Mouse (Mus musculus) liver, adult 2 months (tissue): ENCODE results near the gene Plekha1. TPM values are rescaled to one million over a fixed set of nuclear protein-coding genes. Genes with fewer than 3 reads are reported as not detected.

ENCODE experiments used
- DNase-seq: peaks from one replicate; pipeline ENCODE4 v3.0.0-alpha.2; 2011; ENCODE audit warnings: low read depth, low spot score; ENCODE audit errors: extremely low read depth
- H3K27ac ChIP-seq: fragments of 200-500 bp; replicated peaks from 2 replicates; pipeline ENCODE4 v1.5.1; 2012; ENCODE audit warnings: low read depth, mild to moderate bottlenecking, control low read depth, inconsistent platforms, low read length; ENCODE audit not compliant: insufficient read depth
- H3K27me3 ChIP-seq: fragments of 200-500 bp; 2 replicates; pipeline ENCODE4 v1.6.1; 2012; ENCODE audit warnings: mild to moderate bottlenecking, moderate library complexity, low read length, inconsistent platforms; ENCODE audit not compliant: control insufficient read depth, insufficient read depth
- H3K36me3 ChIP-seq: fragments of 200-500 bp; 2 replicates; pipeline ENCODE4 v1.6.1; 2012; ENCODE audit warnings: low read length, inconsistent platforms; ENCODE audit not compliant: control insufficient read depth, insufficient read depth
- H3K4me1 ChIP-seq: fragments of 200-500 bp; 2 replicates; pipeline ENCODE4 v1.6.1; 2011; ENCODE audit warnings: low read length; ENCODE audit not compliant: control insufficient read depth, insufficient read depth
- H3K4me3 ChIP-seq: fragments of 200-500 bp; 2 replicates; pipeline ENCODE4 v1.5.1; 2011; ENCODE audit warnings: low read depth, mild to moderate bottlenecking, control low read depth, low read length, moderate library complexity; ENCODE audit not compliant: insufficient read depth
- H3K79me2 ChIP-seq: fragments of 200-500 bp; 2 replicates; pipeline ENCODE4 v1.6.1; 2012; ENCODE audit warnings: inconsistent platforms, mild to moderate bottlenecking, low read length, moderate library complexity; ENCODE audit not compliant: control insufficient read depth, insufficient read depth
- H3K9ac ChIP-seq: fragments of 200-500 bp; 2 replicates; pipeline ENCODE4 v1.6.1; 2012; ENCODE audit warnings: low read depth, mild to moderate bottlenecking, control low read depth, inconsistent platforms, low read length
- CTCF ChIP-seq: fragments of 200-500 bp; IDR thresholded peaks from 2 replicates; pipeline ENCODE4 v1.5.1; 2011; ENCODE audit warnings: low read depth, low read length, control low read depth
- POLR2A ChIP-seq: fragments of 200-500 bp; IDR thresholded peaks from 2 replicates; pipeline ENCODE4 v1.6.1; 2011; ENCODE audit warnings: low read length, control low read depth; ENCODE audit not compliant: insufficient read depth; ENCODE audit errors: extremely low read depth
- WGBS: fragments of 180-500 bp; shearing (Covaris S2); methylation state at CpG from one replicate; pipeline ENCODE4 v1.1.7; 2018; 5-methylcytosine and 5-hydroxymethylcytosine counted together
- polyA plus RNA-seq: library from polyadenylated mRNA; depleted of rRNA; stranded (reverse); fragments of >200 nt; gene quantifications from 2 replicates; pipeline ENCODE4 v1.2.3, GENCODE M21; 2012
- total RNA-seq: library from RNA; depleted of rRNA; stranded (reverse); fragments of >200 nt; gene quantifications from 2 replicates; pipeline ENCODE4 v1.2.3, GENCODE M21; 2014

Plekha1 gene
- total and polyA plus RNA-seq, 2 experiments: 5.6 to 7.0 TPM

- WGBS: 43% methylated on average over 3 of the region's 3 CpGs
- Histone ChIP-seq H3K9ac (no peak overlapping the region), H3K79me2 (no peaks in the 10 kb centered on the region), H3K27me3 (no peaks in the 10 kb centered on the region), H3K36me3 (no peaks in the 10 kb centered on the region), H3K4me1 (peaks cover 3% of the 10 kb centered on the region; the same call in 1 of the 2 replicates), H3K27ac (no peak overlapping the region), H3K4me3 (no peak overlapping the region)
- TF ChIP-seq CTCF (peak; percentile 55), POLR2A (no peak)
- peak; percentile 53 for DNase-seq
Measured at GRCm38 (mm10) chr7:130827431-130827830, 38.1 kb upstream of the Plekha1 start.

DNA sequence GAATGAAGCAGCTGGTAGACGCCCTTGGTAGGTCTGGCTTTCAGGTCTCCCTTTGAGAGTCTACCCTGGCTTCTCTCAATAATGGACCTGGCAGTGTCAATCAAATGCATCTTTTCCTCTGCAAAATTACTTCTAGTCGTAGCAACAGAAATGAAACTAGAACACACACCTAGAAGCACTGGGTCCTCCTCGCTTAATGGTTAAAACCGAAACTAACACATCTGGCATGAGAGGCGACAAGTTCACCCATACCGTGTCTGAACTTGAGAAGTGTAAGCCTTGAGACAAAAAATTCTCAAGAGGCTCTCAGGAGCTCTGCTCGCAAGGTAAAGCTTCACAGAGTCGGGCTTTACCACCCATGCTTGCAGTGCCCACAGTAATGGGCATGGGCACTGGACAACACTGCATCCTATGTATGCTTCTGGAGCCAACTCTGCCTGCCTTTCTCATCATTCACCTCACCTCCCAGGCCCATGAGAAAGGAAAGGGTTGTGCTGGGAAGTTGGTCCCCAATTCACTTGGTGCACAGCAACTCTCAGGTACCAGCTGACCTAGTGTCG lies 37.6 kb upstream of the Plekha1 start:
- H3K9ac ChIP-seq: no peak overlapping the region
- no peaks in the 10 kb centered on the region for H3K27me3 ChIP-seq
- TF ChIP-seq CTCF (no peak), POLR2A (no peak)
- DNase-seq: no peak
- 89% methylated on average over 9 of the region's 9 CpGs for WGBS
- H3K27ac ChIP-seq: no peak overlapping the region
- no peaks in the 10 kb centered on the region for H3K36me3 ChIP-seq
- H3K4me3 ChIP-seq: no peak overlapping the region
- H3K79me2 ChIP-seq: no peaks in the 10 kb centered on the region
- H3K4me1 ChIP-seq: peaks cover 3% of the 10 kb centered on the region; the same call in 1 of the 2 replicates

- 93% methylated on average over 10 of the region's 10 CpGs for WGBS
- no peak overlapping the region for H3K9ac ChIP-seq
- H3K4me1 ChIP-seq: peaks cover 3% of the 10 kb centered on the region; the same call in 1 of the 2 replicates
- DNase-seq: no peak
- H3K79me2 ChIP-seq: no peaks in the 10 kb centered on the region
- H3K36me3 ChIP-seq: no peaks in the 10 kb centered on the region
- H3K27me3 ChIP-seq: no peaks in the 10 kb centered on the region
- H3K27ac ChIP-seq: no peak overlapping the region
- no peak overlapping the region for H3K4me3 ChIP-seq
- TF ChIP-seq CTCF: no peak
- no peak for TF ChIP-seq POLR2A
Measured at GRCm38 (mm10) chr7:130828475-130828874, 37.1 kb upstream of the Plekha1 start.

GRCm38 (mm10) chr7:130831586-130831985 lies 34.0 kb upstream of the Plekha1 start:
- WGBS: 53% methylated on average over 5 of the region's 5 CpGs

DNA sequence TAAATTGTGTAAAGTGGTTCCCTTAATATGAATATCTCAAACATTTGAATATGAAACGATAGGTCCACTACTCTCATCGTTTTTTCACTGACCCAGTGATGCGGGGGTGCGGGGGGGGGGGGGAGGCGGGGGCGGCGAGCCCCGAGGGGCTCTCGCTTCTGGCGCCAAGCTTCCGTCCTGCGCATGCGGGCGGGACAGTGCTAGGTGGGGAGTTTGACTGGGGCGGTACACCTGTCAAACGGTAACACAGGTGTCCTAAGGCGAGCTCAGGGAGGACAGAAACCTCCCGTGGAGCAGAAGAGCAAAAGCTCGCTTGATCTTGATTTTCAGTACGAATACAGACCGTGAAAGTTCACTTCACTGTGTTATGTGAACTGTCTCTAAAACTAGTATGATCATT lies 31.3 kb upstream of the Plekha1 start:
- no peak overlapping the region for H3K9ac ChIP-seq
- H3K79me2 ChIP-seq: no peaks in the 10 kb centered on the region
- H3K4me3 ChIP-seq: no peak overlapping the region
- H3K27me3 ChIP-seq: no peaks in the 10 kb centered on the region
- 20% methylated on average over 21 of the region's 21 CpGs for WGBS
- no peaks in the 10 kb centered on the region for H3K36me3 ChIP-seq
- DNase-seq: peak; percentile 55
- no peak overlapping the region for H3K27ac ChIP-seq
- peaks cover 13% of the 10 kb centered on the region; the same call in 1 of the 2 replicates for H3K4me1 ChIP-seq
- TF ChIP-seq CTCF (no peak), POLR2A (no peak)

More at GRCm38 (mm10) chr7:130831586-130831985, 34.0 kb upstream of the Plekha1 start:
- no peak overlapping the region for H3K27ac ChIP-seq
- TF ChIP-seq CTCF (no peak), POLR2A (no peak)
- H3K9ac ChIP-seq: no peak overlapping the region
- H3K27me3 ChIP-seq: no peaks in the 10 kb centered on the region
- no peaks in the 10 kb centered on the region for H3K79me2 ChIP-seq
- H3K4me1 ChIP-seq: peaks cover 11% of the 10 kb centered on the region; the same call in 1 of the 2 replicates
- DNase-seq: peak; percentile 82
- H3K36me3 ChIP-seq: no peaks in the 10 kb centered on the region
- H3K4me3 ChIP-seq: no peak overlapping the region
